Mouse (Mus musculus) B cell, adult (primary cell): ENCODE results near the gene Olfr103. TPM values are rescaled to one million over a fixed set of nuclear protein-coding genes. Genes with fewer than 3 reads are reported as not detected.

Experiments used
- total RNA-seq: library from RNA; stranded (reverse); gene quantifications from 4 replicates; pipeline ENCODE4 v1.2.4, GENCODE M21; 2023; ENCODE audit not compliant: inconsistent age

Gene Olfr103
- not detected in 4 replicates for total RNA-seq

DNA sequence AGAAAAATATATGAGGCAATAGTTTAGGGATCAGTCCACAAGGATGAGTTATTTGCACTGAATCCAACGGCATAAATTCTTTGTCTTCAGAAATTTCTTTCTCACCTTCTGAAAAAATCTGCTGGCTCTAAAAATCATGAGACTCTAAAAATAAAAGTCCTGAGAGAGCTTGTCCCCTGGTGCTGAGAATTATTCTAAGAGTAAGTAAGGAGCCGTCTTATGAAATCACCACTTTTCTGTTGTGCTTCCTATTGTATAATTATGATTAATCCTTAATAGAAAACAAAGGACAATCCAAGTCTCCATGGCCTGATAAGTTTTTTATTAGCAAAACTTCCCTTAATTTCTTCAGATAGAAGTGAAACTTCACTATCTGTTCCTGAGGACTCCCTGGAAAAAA lies at the start of gene Olfr103:
TSS of gene Olfr103 (minus strand) at position 101 of the 400 bp plus-strand sequence.

DNA sequence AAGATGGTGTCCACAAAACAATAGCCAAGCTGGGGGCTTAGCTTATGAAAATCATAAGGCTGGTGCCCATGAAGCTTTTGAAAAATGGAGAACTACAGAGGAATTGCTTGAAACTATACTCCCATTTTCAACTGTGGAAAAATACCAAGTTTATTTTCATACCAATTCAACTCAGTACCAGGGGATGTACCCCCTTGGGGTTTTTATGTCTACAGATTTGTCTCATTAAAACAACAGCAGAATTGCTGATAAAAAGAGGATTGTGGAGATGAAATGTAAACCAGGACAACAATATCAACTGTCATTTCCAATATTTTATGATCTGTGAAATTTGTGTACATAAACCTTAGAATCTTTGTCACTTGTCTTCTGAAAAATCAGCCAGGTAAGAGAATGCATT lies 39.2 kb upstream of the Olfr103 start, which contains the start of gene Olfr105-ps:
TSS of gene Olfr105-ps (plus strand) at position 301 of the 400 bp plus-strand sequence.

GRCm38 (mm10) chr17:37359282-37359681 lies 19.8 kb upstream of the Olfr103 start, which contains the start of gene Olfr104-ps:
Olfr104-ps (plus strand) TSS chr17:37359582.

DNA sequence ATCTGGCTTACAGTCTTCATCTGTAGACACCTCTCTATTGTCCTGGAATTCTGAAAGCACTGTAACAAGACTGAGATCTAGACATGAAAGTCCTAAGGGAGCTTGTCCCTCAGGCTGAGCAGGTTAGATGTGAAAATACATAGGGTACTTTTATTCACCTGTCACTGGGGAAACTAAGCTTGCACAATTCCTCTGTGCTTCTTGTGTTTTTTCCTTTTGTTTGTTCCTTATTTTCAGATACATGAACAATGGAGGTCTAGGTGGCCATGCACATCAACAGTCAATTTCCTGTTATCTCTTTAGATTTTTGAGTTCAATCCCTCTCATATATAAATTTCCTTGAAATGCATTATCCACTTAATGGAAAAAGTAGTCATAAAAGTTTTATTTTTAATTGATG lies 22.5 kb downstream of the Olfr103 start, which contains the start of gene Olfr102:
TSS of gene Olfr102 (minus strand) at position 101 of the 400 bp plus-strand sequence.

DNA sequence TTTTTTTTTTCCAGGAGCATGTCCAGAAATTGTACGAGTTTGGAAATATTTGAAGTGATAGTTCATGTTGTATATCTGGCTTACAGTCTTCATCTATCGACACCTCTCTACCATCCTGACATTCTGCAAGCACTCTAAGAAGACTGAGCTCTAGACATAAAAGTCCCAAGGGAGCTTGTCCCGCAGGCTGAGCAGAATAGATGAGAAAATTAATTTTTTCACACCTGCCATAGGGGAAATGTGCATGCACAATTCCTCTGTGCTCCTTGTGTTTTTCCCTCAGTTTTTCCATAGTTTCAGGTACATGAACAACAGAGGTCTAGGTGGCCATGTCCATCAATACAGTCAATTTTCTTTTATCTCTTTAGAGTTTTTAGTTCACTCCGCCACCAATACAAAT lies 35.3 kb downstream of the Olfr103 start, which contains the start of gene Olfr101:
TSS of gene Olfr101 (minus strand) at position 101 of the 400 bp plus-strand sequence.

Other genes starting within 250 kb of the Olfr103 start
- not detected in 4 replicates for gene Olfr91, start 241.4 kb downstream of the Olfr103 start, total RNA-seq
- gene Olfr92, start 219.6 kb downstream of the Olfr103 start, total RNA-seq, result not detected in 4 replicates
- gene Olfr93, start 178.2 kb downstream of the Olfr103 start, total RNA-seq, result not detected in 4 replicates
- gene Ubd, start 145.8 kb downstream of the Olfr103 start, total RNA-seq, result 0.78 TPM in 1 of 4 replicates, not detected in the others
- gene Olfr94, start 138.7 kb downstream of the Olfr103 start, total RNA-seq, result not detected in 4 replicates
- not detected in 4 replicates for gene Olfr95, start 126.6 kb downstream of the Olfr103 start, total RNA-seq
- gene Olfr96, start 119.6 kb downstream of the Olfr103 start, total RNA-seq, result not detected in 4 replicates
- gene Olfr97, start 102.4 kb downstream of the Olfr103 start, total RNA-seq, result not detected in 4 replicates
- not detected in 4 replicates for gene Olfr98, start 75.9 kb downstream of the Olfr103 start, total RNA-seq
- 46.7 to 58.3 TPM (median 54.7 TPM) in 4 replicates for gene H2-M3, start 69.5 kb downstream of the Olfr103 start, total RNA-seq
- not detected in 4 replicates for gene Olfr99, start 56.2 kb downstream of the Olfr103 start, total RNA-seq
- not detected in 4 replicates for gene Olfr101, start 35.4 kb downstream of the Olfr103 start, total RNA-seq
- gene Olfr102, start 22.6 kb downstream of the Olfr103 start, total RNA-seq, result 0.36 TPM in 1 of 4 replicates, not detected in the others
- not detected in 4 replicates for gene Olfr104-ps, start 19.9 kb upstream of the Olfr103 start, total RNA-seq
- gene Olfr105-ps, start 39.3 kb upstream of the Olfr103 start, total RNA-seq, result not detected in 4 replicates
- not detected in 4 replicates for gene Olfr106-ps, start 50.7 kb upstream of the Olfr103 start, total RNA-seq
- gene Olfr107, start 59.5 kb upstream of the Olfr103 start, total RNA-seq, result not detected in 4 replicates
- not detected in 4 replicates for gene Olfr108, start 105.8 kb upstream of the Olfr103 start, total RNA-seq
- not detected in 4 replicates for gene Olfr109, start 119.2 kb upstream of the Olfr103 start, total RNA-seq
- not detected in 4 replicates for gene H2-M2, start 143.9 kb upstream of the Olfr103 start, total RNA-seq
- gene Olfr110, start 152.8 kb upstream of the Olfr103 start, total RNA-seq, result not detected in 4 replicates
- not detected in 4 replicates for gene Olfr111, start 168.3 kb upstream of the Olfr103 start, total RNA-seq
- gene Olfr112, start 229.8 kb upstream of the Olfr103 start, total RNA-seq, result not detected in 4 replicates
- gene Olfr113, start 238.0 kb upstream of the Olfr103 start, total RNA-seq, result not detected in 4 replicates